Mouse (Mus musculus) layer of hippocampus, adult 11-12 months (tissue): Measurements from ENCODE around the gene Skint1.
"Not testable (repeated sequence)": the region's sequence is repeated elsewhere in the genome, so short reads cannot be mapped to it uniquely, and the experiment has no call there.

Experiments used
- DNase-seq: peaks from one replicate; pipeline ENCODE4 v3.0.0; 2022; ENCODE audit warnings: low spot score

The Skint1 gene

GRCm38 (mm10) chr4:112005969-112006368 lies at the start of gene Skint1:
Gene Skint1, plus strand, starts transcription at chr4:112006269.
- DNase-seq = no peak

- no peak for DNase-seq
Measured at GRCm38 (mm10) chr4:111961309-111961708, 44.8 kb upstream of the Skint1 start.

GRCm38 (mm10) chr4:111963241-111963640 lies 42.8 kb upstream of the Skint1 start:
- not testable (repeated sequence) for DNase-seq

- DNase-seq = no peak
Measured at GRCm38 (mm10) chr4:111963669-111964068, 42.4 kb upstream of the Skint1 start.

- no peak for DNase-seq
Measured at GRCm38 (mm10) chr4:111972623-111973022, 33.4 kb upstream of the Skint1 start, which contains the start of gene Skint7. Gene Skint7, plus strand, starts transcription at chr4:111972923.

GRCm38 (mm10) chr4:112071716-112072115 lies 65.6 kb downstream of the Skint1 start, which contains the start of gene Skint4:
Gene Skint4, plus strand, starts transcription at chr4:112072016.
- no peak for DNase-seq
